Mouse (Mus musculus): Measurements from ENCODE around the gene Ece2. TPM values are rescaled to one million over a fixed set of nuclear protein-coding genes. Genes with fewer than 3 reads are reported as not detected.

Gene Ece2
- polyA plus RNA-seq, 1 experiment from 2014 or later, result 1.2 TPM

GRCm38 (mm10) chr16:20672500-20672902 lies 42.9 kb downstream of the Ece2 start:
- under 1% methylated on average over 38 of the region's 38 CpGs for WGBS
- Histone ChIP-seq H3K27ac (ENCODE audit: poor library complexity, severe bottlenecking) (peak overlapping the region; percentile 96), H3K36me3 (peaks cover 23% of the 10 kb centered on the region), H3K27me3 (replicated peaks) (no peaks in the 10 kb centered on the region), H3K4me3 (peak overlapping the region; percentile 99), H3K9me3 (replicated peaks) (no peaks in the 10 kb centered on the region), H3K4me1 (replicated peaks) (peaks cover 32% of the 10 kb centered on the region), H3K4me2 (peak overlapping the region; percentile 100), H3K9ac (peak overlapping the region; percentile 97)
- ATAC-seq (ENCODE audit: insufficient number of reproducible peaks, low FRiP score), result peak; percentile 97

- Histone ChIP-seq H3K4me2 (peak overlapping the region; percentile 100), H3K9ac (peak overlapping the region; percentile 97), H3K27ac (ENCODE audit: poor library complexity, severe bottlenecking) (peak overlapping the region; percentile 96), H3K27me3 (replicated peaks) (no peaks in the 10 kb centered on the region), H3K9me3 (replicated peaks) (no peaks in the 10 kb centered on the region), H3K36me3 (peaks cover 29% of the 10 kb centered on the region), H3K4me3 (peak overlapping the region; percentile 99), H3K4me1 (replicated peaks) (peaks cover 36% of the 10 kb centered on the region)
- peak; percentile 88 for ATAC-seq (ENCODE audit: insufficient number of reproducible peaks, low FRiP score)
- under 1% methylated on average over 72 of the region's 78 CpGs for WGBS
Measured at GRCm38 (mm10) chr16:20672965-20673705, 43.5 kb downstream of the Ece2 start.

GRCm38 (mm10) chr16:20673706-20674303 lies 44.2 kb downstream of the Ece2 start:
- H3K27me3 ChIP-seq (replicated peaks), result no peaks in the 10 kb centered on the region

GRCm38 (mm10) chr16:20675213-20675612 lies 45.6 kb downstream of the Ece2 start:
- no peak for ATAC-seq (ENCODE audit: insufficient number of reproducible peaks, low FRiP score)
- H3K4me3 ChIP-seq, result no peak overlapping the region
- H3K36me3 ChIP-seq, result peaks cover 50% of the 10 kb centered on the region
- peak overlapping the region; percentile 100 for H3K4me2 ChIP-seq
- H3K9me3 ChIP-seq (replicated peaks), result no peaks in the 10 kb centered on the region
- H3K4me1 ChIP-seq (replicated peaks), result peaks cover 36% of the 10 kb centered on the region
- no peak overlapping the region for H3K27ac ChIP-seq (ENCODE audit: poor library complexity, severe bottlenecking)
- no peak overlapping the region for H3K9ac ChIP-seq
- H3K27me3 ChIP-seq (replicated peaks), result no peaks in the 10 kb centered on the region
- WGBS, result 92% methylated on average over 6 of the region's 6 CpGs

More at GRCm38 (mm10) chr16:20673706-20674303, 44.2 kb downstream of the Ece2 start:
- H3K9me3 ChIP-seq (replicated peaks), result no peaks in the 10 kb centered on the region
- H3K9ac ChIP-seq, result peak overlapping the region; percentile 97
- peaks cover 36% of the 10 kb centered on the region for H3K4me1 ChIP-seq (replicated peaks)
- H3K4me2 ChIP-seq, result peak overlapping the region; percentile 100
- H3K27ac ChIP-seq (ENCODE audit: poor library complexity, severe bottlenecking), result peak overlapping the region; percentile 96
- peak overlapping the region; percentile 99 for H3K4me3 ChIP-seq
- 7% methylated on average over 14 of the region's 14 CpGs for WGBS
- ATAC-seq (ENCODE audit: insufficient number of reproducible peaks, low FRiP score), result no peak
- peaks cover 36% of the 10 kb centered on the region for H3K36me3 ChIP-seq

GRCm38 (mm10) chr16:20676702-20677101 lies 47.1 kb downstream of the Ece2 start:
- H3K27ac ChIP-seq (ENCODE audit: poor library complexity, severe bottlenecking), result no peak overlapping the region
- ATAC-seq (ENCODE audit: insufficient number of reproducible peaks, low FRiP score), result no peak
- H3K9me3 ChIP-seq (replicated peaks), result no peaks in the 10 kb centered on the region
- no peak overlapping the region for H3K9ac ChIP-seq
- peaks cover 34% of the 10 kb centered on the region for H3K4me1 ChIP-seq (replicated peaks)
- H3K4me3 ChIP-seq, result no peak overlapping the region
- H3K36me3 ChIP-seq, result peaks cover 65% of the 10 kb centered on the region
- no peaks in the 10 kb centered on the region for H3K27me3 ChIP-seq (replicated peaks)
- H3K4me2 ChIP-seq, result no peak overlapping the region
- WGBS, result 84% methylated on average over 4 of the region's 4 CpGs

- Histone ChIP-seq H3K9me3 (replicated peaks) (no peaks in the 10 kb centered on the region), H3K36me3 (peaks cover 72% of the 10 kb centered on the region), H3K27me3 (replicated peaks) (no peaks in the 10 kb centered on the region), H3K4me1 (replicated peaks) (peaks cover 30% of the 10 kb centered on the region), H3K4me3 (no peak overlapping the region), H3K4me2 (no peak overlapping the region), H3K27ac (ENCODE audit: poor library complexity, severe bottlenecking) (peak overlapping the region; percentile 16; the same call in 1 of the 2 replicates), H3K9ac (no peak overlapping the region; the same call in 1 of the 2 replicates)
- ATAC-seq (ENCODE audit: insufficient number of reproducible peaks, low FRiP score), result no peak
- 84% methylated on average over 5 of the region's 5 CpGs for WGBS
Measured at GRCm38 (mm10) chr16:20677380-20677779, 47.8 kb downstream of the Ece2 start.

GRCm38 (mm10) chr16:20677974-20678675 lies 48.5 kb downstream of the Ece2 start:
- no peak overlapping the region; the same call in 1 of the 2 replicates for H3K9ac ChIP-seq
- 74% methylated on average over 10 of the region's 10 CpGs for WGBS

GRCm38 (mm10) chr16:20690774-20691173 lies 61.1 kb downstream of the Ece2 start:
- Histone ChIP-seq H3K9ac (no peak overlapping the region), H3K4me2 (no peak overlapping the region), H3K4me3 (no peak overlapping the region), H3K9me3 (replicated peaks) (no peaks in the 10 kb centered on the region), H3K36me3 (peaks cover 68% of the 10 kb centered on the region), H3K4me1 (replicated peaks) (peaks cover 30% of the 10 kb centered on the region), H3K27me3 (replicated peaks) (no peaks in the 10 kb centered on the region), H3K27ac (ENCODE audit: poor library complexity, severe bottlenecking) (no peak overlapping the region)
- no peak for ATAC-seq (ENCODE audit: insufficient number of reproducible peaks, low FRiP score)
- WGBS, result 79% methylated on average over 3 of the region's 3 CpGs

More at GRCm38 (mm10) chr16:20677974-20678675, 48.5 kb downstream of the Ece2 start:
- H3K27me3 ChIP-seq (replicated peaks), result no peaks in the 10 kb centered on the region
- H3K9me3 ChIP-seq (replicated peaks), result no peaks in the 10 kb centered on the region
- no peak overlapping the region for H3K4me3 ChIP-seq
- peak overlapping the region; percentile 16; the same call in 1 of the 2 replicates for H3K27ac ChIP-seq (ENCODE audit: poor library complexity, severe bottlenecking)
- H3K4me1 ChIP-seq (replicated peaks), result peaks cover 30% of the 10 kb centered on the region
- H3K4me2 ChIP-seq, result no peak overlapping the region
- no peak for ATAC-seq (ENCODE audit: insufficient number of reproducible peaks, low FRiP score)
- peaks cover 79% of the 10 kb centered on the region for H3K36me3 ChIP-seq

- Histone ChIP-seq H3K9me3 (replicated peaks) (no peaks in the 10 kb centered on the region), H3K27ac (ENCODE audit: poor library complexity, severe bottlenecking) (no peak overlapping the region), H3K36me3 (peaks cover 59% of the 10 kb centered on the region), H3K9ac (no peak overlapping the region), H3K4me1 (replicated peaks) (peaks cover 37% of the 10 kb centered on the region), H3K4me2 (no peak overlapping the region), H3K27me3 (replicated peaks) (0 out of 2 replicates have a peak, but pooled peaks cover 5% of the 10 kb centered on the region), H3K4me3 (no peak overlapping the region)
- no peak for ATAC-seq (ENCODE audit: insufficient number of reproducible peaks, low FRiP score)
- WGBS, result 78% methylated on average over 1 of the region's 1 CpGs
Measured at GRCm38 (mm10) chr16:20691617-20692016, 62.0 kb downstream of the Ece2 start.

GRCm38 (mm10) chr16:20692241-20692965 lies 62.8 kb downstream of the Ece2 start:
- WGBS, result 46% methylated on average over 16 of the region's 16 CpGs
- Histone ChIP-seq H3K4me1 (replicated peaks) (peaks cover 37% of the 10 kb centered on the region), H3K9me3 (replicated peaks) (no peaks in the 10 kb centered on the region), H3K27ac (ENCODE audit: poor library complexity, severe bottlenecking) (no peak overlapping the region), H3K4me2 (peak overlapping the region; percentile 86), H3K4me3 (0 out of 2 replicates have a peak overlapping the region, but pooled peaks have one; percentile 6), H3K36me3 (peaks cover 51% of the 10 kb centered on the region), H3K27me3 (replicated peaks) (0 out of 2 replicates have a peak, but pooled peaks cover 5% of the 10 kb centered on the region), H3K9ac (no peak overlapping the region)
- no peak for ATAC-seq (ENCODE audit: insufficient number of reproducible peaks, low FRiP score)

Data from heart, embryonic 12.5 days (tissue).